Mouse (Mus musculus): ENCODE data around the gene Tfe3. TPM values are rescaled to one million over a fixed set of nuclear protein-coding genes. Genes with fewer than 3 reads are reported as not detected.
A peak's percentile ranks its signal among the peaks of the same experiment; 100 is the strongest.

The Tfe3 gene
- polyA plus RNA-seq, 1 experiment from 2014 or later: 16.6 TPM

DNA sequence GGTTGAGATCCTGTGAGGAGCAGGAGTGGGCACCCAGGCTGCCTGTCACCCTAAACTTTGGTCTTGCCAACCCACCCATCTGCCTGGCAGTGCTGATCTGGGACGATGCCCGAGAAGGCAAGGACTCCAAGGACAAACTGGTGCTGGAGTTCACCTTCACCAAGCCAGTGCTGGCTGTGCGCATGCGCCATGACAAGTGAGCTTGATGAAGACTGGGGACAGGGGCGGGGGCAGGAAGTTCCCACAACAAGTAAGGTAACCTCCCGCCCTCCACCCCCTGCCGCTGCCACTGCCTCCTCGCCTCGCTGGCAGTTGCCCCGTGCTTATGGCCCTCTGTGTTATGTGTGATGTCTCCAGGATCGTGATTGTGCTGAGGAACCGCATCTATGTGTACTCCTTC is 36.5 kb upstream of the Tfe3 start:
- Histone ChIP-seq H3K27me3 (ENCODE audit: control insufficient read depth, insufficient read depth, low read length) (no peaks in the 10 kb centered on the region), H3K9me3 (ENCODE audit: control insufficient read depth, low read length) (no peaks in the 10 kb centered on the region), H3K36me3 (ENCODE audit: control insufficient read depth, insufficient read depth, low read length) (no peaks in the 10 kb centered on the region), H3K4me2 (ENCODE audit: low read depth, low read length) (no peak overlapping the region), H3K27ac (ENCODE audit: low read depth, low read length) (no peak overlapping the region), H3K4me1 (ENCODE audit: control insufficient read depth, insufficient read depth, low read length) (0 out of 2 replicates have a peak, but pooled peaks cover 5% of the 10 kb centered on the region), H3K9ac (replicated peaks; ENCODE audit: low read depth, low read length) (no peak overlapping the region), H3K4me3 (ENCODE audit: low read depth, low read length) (no peak overlapping the region)
- no peak for ATAC-seq (ENCODE audit: low read depth)
- 82% methylated on average over 8 of the region's 12 CpGs for WGBS

DNA sequence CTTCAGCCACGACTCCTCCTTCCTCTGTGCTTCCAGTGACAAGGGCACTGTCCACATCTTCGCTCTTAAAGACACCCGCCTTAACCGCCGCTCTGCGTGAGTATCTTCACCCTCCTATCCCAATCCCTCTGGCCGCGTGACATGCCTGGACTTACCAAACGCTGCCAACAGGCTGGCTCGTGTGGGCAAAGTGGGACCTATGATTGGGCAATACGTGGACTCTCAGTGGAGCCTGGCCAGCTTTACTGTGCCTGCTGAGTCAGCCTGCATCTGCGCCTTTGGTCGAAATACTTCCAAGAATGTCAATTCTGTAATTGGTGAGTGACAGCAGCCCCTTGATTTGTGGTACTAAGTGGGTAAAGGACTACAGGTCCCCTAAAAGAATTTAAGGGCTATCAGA is 35.2 kb upstream of the Tfe3 start:
- WGBS: 93% methylated on average over 13 of the region's 13 CpGs
- ATAC-seq (ENCODE audit: low read depth): no peak
- Histone ChIP-seq H3K27ac (ENCODE audit: low read depth, low read length) (no peak overlapping the region), H3K4me2 (ENCODE audit: low read depth, low read length) (no peak overlapping the region), H3K36me3 (ENCODE audit: control insufficient read depth, insufficient read depth, low read length) (no peaks in the 10 kb centered on the region), H3K27me3 (ENCODE audit: control insufficient read depth, insufficient read depth, low read length) (no peaks in the 10 kb centered on the region), H3K9me3 (ENCODE audit: control insufficient read depth, low read length) (no peaks in the 10 kb centered on the region), H3K4me3 (ENCODE audit: low read depth, low read length) (no peak overlapping the region), H3K9ac (replicated peaks; ENCODE audit: low read depth, low read length) (no peak overlapping the region), H3K4me1 (ENCODE audit: control insufficient read depth, insufficient read depth, low read length) (0 out of 2 replicates have a peak, but pooled peaks cover 5% of the 10 kb centered on the region)

DNA sequence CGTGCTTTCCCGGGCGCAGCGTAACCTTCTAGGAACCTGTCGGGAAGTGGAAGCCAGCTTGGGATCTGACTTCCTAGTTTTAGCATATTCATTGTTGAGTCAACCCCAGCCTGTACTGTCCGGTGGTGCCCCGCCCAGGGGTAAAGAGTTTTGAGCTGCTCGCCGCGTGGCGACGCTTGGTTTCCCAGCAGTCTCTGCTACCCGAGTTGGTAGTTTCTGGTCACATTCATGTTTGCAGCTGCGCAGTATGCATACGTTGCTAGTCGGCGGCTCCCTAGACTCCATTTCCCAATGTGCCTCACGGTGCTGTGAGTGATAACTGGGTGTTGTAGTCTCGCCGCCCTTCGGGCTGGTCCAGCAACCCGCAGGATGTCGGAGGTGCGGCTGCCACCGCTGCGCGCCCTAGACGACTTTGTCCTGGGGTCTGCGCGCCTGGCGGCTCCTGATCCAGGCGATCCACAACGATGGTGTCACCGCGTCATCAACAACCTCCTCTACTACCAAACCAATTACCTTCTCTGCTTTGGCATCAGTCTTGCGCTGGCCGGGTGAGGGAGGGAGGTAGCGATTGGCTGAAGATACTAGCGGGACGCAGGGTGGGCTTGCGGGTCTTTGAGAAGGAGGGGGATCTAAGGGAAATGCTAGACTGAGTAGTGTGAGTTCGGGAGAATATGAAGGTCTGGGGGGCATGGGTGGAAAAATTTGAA is 34.0 kb upstream of the Tfe3 start, which contains the start of gene Praf2:
Praf2 (plus strand) TSS at position 225 of the 707 bp plus-strand sequence.
- Histone ChIP-seq H3K9ac (replicated peaks; ENCODE audit: low read depth, low read length) (peak within 1 kb of the TSS; percentile 50), H3K36me3 (ENCODE audit: control insufficient read depth, insufficient read depth, low read length) (no peaks in the 10 kb centered on the region), H3K4me3 (ENCODE audit: low read depth, low read length) (peak within 1 kb of the TSS; percentile 39), H3K27ac (ENCODE audit: low read depth, low read length) (peak within 1 kb of the TSS; percentile 73), H3K4me1 (ENCODE audit: control insufficient read depth, insufficient read depth, low read length) (no peaks in the 10 kb centered on the region), H3K27me3 (ENCODE audit: control insufficient read depth, insufficient read depth, low read length) (no peaks in the 10 kb centered on the region), H3K9me3 (ENCODE audit: control insufficient read depth, low read length) (no peaks in the 10 kb centered on the region), H3K4me2 (ENCODE audit: low read depth, low read length) (peak within 1 kb of the TSS; percentile 53)
- WGBS: 15% methylated on average over 42 of the region's 42 CpGs
- peak; percentile 94 for ATAC-seq (ENCODE audit: low read depth)

DNA sequence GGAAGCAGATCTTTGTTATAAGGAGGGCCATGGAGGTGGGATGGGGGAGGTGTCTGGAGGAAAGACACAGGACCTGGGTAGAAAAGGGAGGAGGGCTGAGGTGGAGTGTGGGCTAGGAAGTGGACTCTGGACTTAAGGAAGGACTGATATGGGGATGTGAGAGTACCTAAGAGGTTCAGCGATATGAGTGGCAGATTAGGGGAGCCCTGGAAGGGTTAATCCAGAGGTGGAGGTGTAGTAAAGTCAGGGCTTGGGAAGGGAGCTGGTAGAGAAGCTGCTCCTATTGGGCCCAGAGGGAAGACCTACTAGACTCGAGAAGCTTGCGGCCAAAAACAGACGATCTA is 33.5 kb upstream of the Tfe3 start:
- H3K4me1 ChIP-seq (ENCODE audit: control insufficient read depth, insufficient read depth, low read length): no peaks in the 10 kb centered on the region
- no peaks in the 10 kb centered on the region for H3K36me3 ChIP-seq (ENCODE audit: control insufficient read depth, insufficient read depth, low read length)
- 25% methylated on average over 4 of the region's 4 CpGs for WGBS
- ATAC-seq (ENCODE audit: low read depth): no peak
- H3K4me3 ChIP-seq (ENCODE audit: low read depth, low read length): peak overlapping the region; percentile 39
- H3K27ac ChIP-seq (ENCODE audit: low read depth, low read length): peak overlapping the region; percentile 73
- H3K27me3 ChIP-seq (ENCODE audit: control insufficient read depth, insufficient read depth, low read length): no peaks in the 10 kb centered on the region
- no peaks in the 10 kb centered on the region for H3K9me3 ChIP-seq (ENCODE audit: control insufficient read depth, low read length)
- peak overlapping the region; percentile 53 for H3K4me2 ChIP-seq (ENCODE audit: low read depth, low read length)
- peak overlapping the region; percentile 50 for H3K9ac ChIP-seq (replicated peaks; ENCODE audit: low read depth, low read length)

DNA sequence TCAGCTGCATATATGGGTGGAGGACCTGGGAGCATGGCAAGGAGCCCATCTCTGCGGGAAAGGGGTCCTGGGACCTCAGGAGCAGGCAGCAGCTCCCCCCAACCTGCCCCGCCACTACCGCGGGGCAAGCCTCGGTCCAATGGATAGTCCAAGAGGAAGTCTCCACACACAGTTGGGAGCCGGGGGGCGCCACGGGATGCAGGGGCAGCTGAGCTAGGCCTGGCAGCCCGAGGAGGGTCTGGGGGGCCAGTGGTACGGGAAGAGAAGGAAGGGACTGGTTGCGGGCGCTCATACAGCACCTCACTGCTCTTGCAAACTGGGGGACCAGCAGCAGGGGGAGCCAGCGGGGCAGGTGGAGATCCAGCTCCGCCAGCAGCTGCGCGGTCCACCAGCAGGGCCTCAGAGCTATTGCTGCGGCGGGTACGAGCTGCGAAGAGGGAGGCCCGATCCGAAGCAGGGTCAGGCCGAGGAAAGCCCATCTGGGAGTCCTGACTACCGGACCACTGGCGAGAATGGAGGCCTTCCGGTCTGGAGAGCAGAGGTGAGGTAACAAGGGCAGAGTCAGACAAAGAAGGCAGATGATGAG is 28.7 kb upstream of the Tfe3 start:
- no peak overlapping the region for H3K4me3 ChIP-seq (ENCODE audit: low read depth, low read length)
- no peaks in the 10 kb centered on the region for H3K9me3 ChIP-seq (ENCODE audit: control insufficient read depth, low read length)
- H3K4me2 ChIP-seq (ENCODE audit: low read depth, low read length): no peak overlapping the region
- H3K27me3 ChIP-seq (ENCODE audit: control insufficient read depth, insufficient read depth, low read length): no peaks in the 10 kb centered on the region
- WGBS: 43% methylated on average over 25 of the region's 26 CpGs
- no peak overlapping the region for H3K27ac ChIP-seq (ENCODE audit: low read depth, low read length)
- H3K4me1 ChIP-seq (ENCODE audit: control insufficient read depth, insufficient read depth, low read length): no peaks in the 10 kb centered on the region
- no peaks in the 10 kb centered on the region for H3K36me3 ChIP-seq (ENCODE audit: control insufficient read depth, insufficient read depth, low read length)
- H3K9ac ChIP-seq (replicated peaks; ENCODE audit: low read depth, low read length): no peak overlapping the region
- ATAC-seq (ENCODE audit: low read depth): no peak

DNA sequence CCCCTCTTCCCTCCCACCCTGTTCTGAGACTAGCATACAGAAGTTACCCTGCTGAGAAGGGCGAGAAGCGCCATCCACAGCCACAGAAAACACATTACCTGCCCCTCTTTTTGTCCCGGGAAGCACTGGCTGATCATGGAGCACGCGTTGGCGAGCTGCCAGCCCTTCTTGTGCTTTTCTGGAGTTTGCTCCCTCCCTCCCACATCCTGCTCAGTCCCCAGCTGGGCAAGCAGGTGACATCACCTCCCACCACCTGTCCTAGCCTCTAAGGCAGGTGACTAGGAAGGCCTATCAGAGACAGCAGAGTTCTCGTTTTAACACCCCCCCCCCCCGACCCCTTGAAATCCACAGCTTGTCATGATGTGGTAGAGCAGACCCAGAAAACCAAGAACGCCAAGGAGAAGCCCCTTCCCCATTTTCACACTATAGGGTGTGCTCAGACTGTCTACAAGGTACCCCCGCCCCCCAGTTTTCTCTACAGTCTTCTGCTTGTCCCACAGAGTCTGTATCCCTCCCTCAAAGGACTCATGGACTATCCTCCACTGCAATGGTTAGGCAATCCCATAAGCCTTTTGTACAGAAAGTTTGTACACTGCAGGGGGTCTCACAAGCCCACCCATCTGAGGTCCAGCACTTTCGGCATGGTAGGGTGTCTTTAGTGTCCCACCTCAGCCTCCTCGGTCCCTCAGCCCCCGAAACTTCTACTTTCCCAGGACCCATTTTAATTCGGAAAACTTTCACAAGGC is 22.9 kb upstream of the Tfe3 start:
- WGBS: 75% methylated on average over 11 of the region's 14 CpGs
- ATAC-seq (ENCODE audit: low read depth): no peak
- Histone ChIP-seq H3K4me2 (ENCODE audit: low read depth, low read length) (no peak overlapping the region), H3K4me1 (ENCODE audit: control insufficient read depth, insufficient read depth, low read length) (no peaks in the 10 kb centered on the region), H3K27ac (ENCODE audit: low read depth, low read length) (no peak overlapping the region), H3K27me3 (ENCODE audit: control insufficient read depth, insufficient read depth, low read length) (no peaks in the 10 kb centered on the region), H3K4me3 (ENCODE audit: low read depth, low read length) (no peak overlapping the region), H3K9ac (replicated peaks; ENCODE audit: low read depth, low read length) (no peak overlapping the region), H3K36me3 (ENCODE audit: control insufficient read depth, insufficient read depth, low read length) (no peaks in the 10 kb centered on the region), H3K9me3 (ENCODE audit: control insufficient read depth, low read length) (no peaks in the 10 kb centered on the region)

DNA sequence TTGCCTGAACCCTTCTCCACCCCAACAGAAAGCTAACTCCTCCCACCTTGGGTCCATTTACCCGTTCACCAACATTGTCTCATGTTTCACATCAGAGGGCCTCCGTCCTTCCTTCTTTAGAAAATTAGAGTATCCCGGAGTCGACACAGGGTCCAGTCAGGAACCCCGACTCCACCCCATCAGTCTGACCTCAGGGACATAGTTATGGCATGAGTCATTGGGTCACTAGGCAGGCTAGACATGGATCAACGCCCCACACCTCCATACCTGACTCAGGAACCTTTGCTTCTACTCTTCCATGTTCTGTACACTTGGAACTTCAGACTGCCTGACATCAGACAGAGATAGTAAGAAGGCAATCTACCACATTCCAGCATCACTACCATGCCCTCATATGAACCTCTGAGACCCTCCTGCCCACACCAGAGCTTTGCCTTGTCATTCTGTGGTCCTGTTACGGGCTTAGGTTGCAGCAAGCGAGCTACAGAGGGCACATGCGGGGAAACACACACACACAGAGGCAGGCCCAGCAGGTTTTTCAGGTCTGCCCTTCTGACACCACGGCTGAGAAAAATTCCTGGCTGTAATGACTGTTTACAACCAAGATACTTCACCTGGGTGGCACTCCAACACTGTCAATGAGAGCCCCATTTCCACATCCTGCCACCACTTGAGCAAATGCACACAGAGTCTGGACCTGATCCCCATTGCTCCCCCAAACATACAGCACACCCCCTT is 22.1 kb upstream of the Tfe3 start:
- no peak for ATAC-seq (ENCODE audit: low read depth)
- no peak overlapping the region for H3K4me3 ChIP-seq (ENCODE audit: low read depth, low read length)
- no peaks in the 10 kb centered on the region for H3K9me3 ChIP-seq (ENCODE audit: control insufficient read depth, low read length)
- H3K27me3 ChIP-seq (ENCODE audit: control insufficient read depth, insufficient read depth, low read length): no peaks in the 10 kb centered on the region
- no peak overlapping the region for H3K27ac ChIP-seq (ENCODE audit: low read depth, low read length)
- no peaks in the 10 kb centered on the region for H3K4me1 ChIP-seq (ENCODE audit: control insufficient read depth, insufficient read depth, low read length)
- no peak overlapping the region for H3K4me2 ChIP-seq (ENCODE audit: low read depth, low read length)
- 69% methylated on average over 10 of the region's 10 CpGs for WGBS
- H3K9ac ChIP-seq (replicated peaks; ENCODE audit: low read depth, low read length): no peak overlapping the region
- no peaks in the 10 kb centered on the region for H3K36me3 ChIP-seq (ENCODE audit: control insufficient read depth, insufficient read depth, low read length)

DNA sequence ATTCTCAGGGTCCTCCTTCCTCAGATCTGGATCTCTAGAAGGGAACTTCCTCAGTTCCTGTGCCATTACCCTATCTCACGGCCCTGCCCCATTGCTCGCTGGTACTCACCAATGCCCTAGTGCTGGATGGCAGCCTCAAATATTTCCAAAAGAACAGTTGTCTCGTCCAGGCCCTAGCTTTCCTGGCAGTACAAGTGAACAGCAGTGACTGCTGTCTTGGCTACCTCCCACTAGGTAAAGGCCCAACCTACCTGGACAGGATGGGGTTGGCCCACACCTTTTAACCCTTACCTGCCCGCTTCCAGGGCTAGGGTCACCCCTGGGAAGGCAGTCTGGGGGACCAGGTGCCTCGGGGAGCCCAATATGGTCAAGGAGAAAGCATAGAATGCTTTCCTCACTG is 21.3 kb upstream of the Tfe3 start:
- ATAC-seq (ENCODE audit: low read depth): no peak
- H3K4me2 ChIP-seq (ENCODE audit: low read depth, low read length): no peak overlapping the region
- no peak overlapping the region for H3K27ac ChIP-seq (ENCODE audit: low read depth, low read length)
- no peak overlapping the region for H3K4me3 ChIP-seq (ENCODE audit: low read depth, low read length)
- no peaks in the 10 kb centered on the region for H3K27me3 ChIP-seq (ENCODE audit: control insufficient read depth, insufficient read depth, low read length)
- no peaks in the 10 kb centered on the region for H3K4me1 ChIP-seq (ENCODE audit: control insufficient read depth, insufficient read depth, low read length)
- no peaks in the 10 kb centered on the region for H3K36me3 ChIP-seq (ENCODE audit: control insufficient read depth, insufficient read depth, low read length)
- H3K9me3 ChIP-seq (ENCODE audit: control insufficient read depth, low read length): no peaks in the 10 kb centered on the region
- 80% methylated on average over 5 of the region's 5 CpGs for WGBS
- no peak overlapping the region for H3K9ac ChIP-seq (replicated peaks; ENCODE audit: low read depth, low read length)
